Comparison of ENCODE assay signal across 1 mouse cellular context in the genomic region with DNA sequence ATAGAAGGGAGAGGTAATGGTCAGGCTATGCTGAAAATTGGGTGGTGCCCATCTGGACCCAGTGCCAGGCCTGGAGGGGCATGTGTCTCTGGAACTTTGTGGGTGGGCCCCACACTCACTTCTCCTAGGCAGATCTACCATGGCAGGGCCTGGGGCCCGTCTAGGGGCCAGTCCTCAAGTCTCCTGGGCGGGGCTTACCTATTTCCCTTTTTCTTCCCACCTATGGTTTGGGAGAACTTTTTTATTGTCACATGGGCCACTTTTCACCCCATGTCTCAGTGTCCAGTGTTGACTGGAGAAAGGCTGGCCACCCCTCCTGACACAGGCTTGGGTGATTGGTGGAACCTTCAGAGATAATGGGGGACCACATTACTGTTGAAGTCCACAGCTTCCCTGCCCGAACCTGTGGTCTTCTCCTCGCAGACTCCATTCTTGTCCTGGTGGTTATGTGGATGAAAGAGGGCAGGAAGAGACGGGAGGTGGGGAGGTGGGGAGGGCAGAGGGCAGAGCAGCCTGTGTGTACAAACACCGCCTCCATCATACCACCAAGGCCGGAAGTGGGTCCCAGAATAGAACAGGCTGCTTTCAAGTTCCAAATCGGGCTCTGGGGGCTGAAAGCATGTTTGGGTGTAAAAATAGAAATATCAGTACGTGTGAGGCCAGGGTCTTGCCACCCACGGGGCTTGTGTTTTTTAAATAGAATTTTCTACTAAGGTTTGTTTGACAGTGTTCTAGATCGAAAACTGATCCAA.
A peak's percentile ranks its signal among the peaks of the same experiment; 100 is the strongest.
TF ChIP-seq lines count a peak whose summit lies in the region.

No protein-coding gene starts in this region.

TF ChIP-seq in MEL, 35 proteins besides CTCF, POLR2A, EP300 and RAD21 (continued from another document):
- peak; percentile 19; the same call in 1 of the 2 replicates for TF ChIP-seq HCFC1 (IDR thresholded peaks at IDR 0.05; ENCODE audit: low read depth, low read length)
